Mouse (Mus musculus) ES-E14 (cell line): ENCODE results near the gene Lrrn4cl. TPM values are rescaled to one million over a fixed set of nuclear protein-coding genes. Genes with fewer than 3 reads are reported as not detected.
A peak's percentile ranks its signal among the peaks of the same experiment; 100 is the strongest.
"Not testable (repeated sequence)": the region's sequence is repeated elsewhere in the genome, so short reads cannot be mapped to it uniquely, and the experiment has no call there.

Source experiments
- DNase-seq: peaks from one replicate; pipeline ENCODE4 v3.0.0-alpha.2; 2013; ENCODE audit warnings: low read depth, low spot score
- H3K27ac ChIP-seq: 2 replicates; pipeline ENCODE4 v1.5.1; 2012; ENCODE audit warnings: low read depth, mild to moderate bottlenecking, low read length, moderate library complexity, mixed read lengths; ENCODE audit not compliant: poor library complexity, insufficient read depth, severe bottlenecking
- H3K36me3 ChIP-seq: 2 replicates; pipeline ENCODE4 v1.6.1; 2012; ENCODE audit warnings: mild to moderate bottlenecking, low read length, moderate library complexity, mixed read lengths; ENCODE audit not compliant: control insufficient read depth, poor library complexity, insufficient read depth, severe bottlenecking
- H3K4me1 ChIP-seq, 2 experiments: fragments of 150-350 bp in 1 of 2; sonication (generic) in 1 of 2; 2 replicates each; pipeline ENCODE4 v1.6.1; 2012; ENCODE audit warnings: low read length in 2 of 2, mild to moderate bottlenecking in 1 of 2, mixed read lengths in 1 of 2; ENCODE audit not compliant: control insufficient read depth in 2 of 2, insufficient read depth in 2 of 2, poor library complexity in 1 of 2
- H3K4me3 ChIP-seq, 2 experiments: fragments of 150-350 bp in 1 of 2; sonication (generic) in 1 of 2; 2 replicates each; pipeline ENCODE4 v1.5.1; 2012; ENCODE audit warnings: low read length in 2 of 2, low read depth in 1 of 2, mild to moderate bottlenecking in 1 of 2, mixed read lengths in 1 of 2; ENCODE audit not compliant: insufficient read depth in 1 of 2, poor library complexity in 1 of 2, severe bottlenecking in 1 of 2
- H3K9ac ChIP-seq: 2 replicates; pipeline ENCODE4 v1.6.1; 2012; ENCODE audit warnings: low read depth, mild to moderate bottlenecking, low read length, mixed read lengths; ENCODE audit not compliant: poor library complexity, insufficient read depth, severe bottlenecking
- H3K9me3 ChIP-seq: fragments of 150-350 bp; sonication (generic); 2 replicates; pipeline ENCODE4 v1.6.1; 2012; ENCODE audit warnings: low read depth, mild to moderate bottlenecking, low read length; ENCODE audit not compliant: control insufficient read depth, insufficient read depth
- CHD2 ChIP-seq: IDR thresholded peaks from 2 replicates; pipeline ENCODE4 v1.6.1; 2014; ENCODE audit warnings: mild to moderate bottlenecking, low read depth, low read length, inconsistent platforms
- HCFC1 ChIP-seq: IDR thresholded peaks from 2 replicates; pipeline ENCODE4 v1.6.1; 2012; ENCODE audit warnings: low read length, inconsistent platforms, borderline replicate concordance; ENCODE audit not compliant: insufficient read depth
- MAFK ChIP-seq: IDR thresholded peaks from 2 replicates; pipeline ENCODE4 v1.6.1; 2014; ENCODE audit warnings: mild to moderate bottlenecking, low read depth, low read length, inconsistent platforms; ENCODE audit not compliant: insufficient read depth
- ZC3H11A ChIP-seq: IDR thresholded peaks from 2 replicates; pipeline ENCODE4 v1.6.1; 2012; ENCODE audit warnings: low read depth, mild to moderate bottlenecking, inconsistent platforms, low read length, borderline replicate concordance
- ZNF384 ChIP-seq: IDR thresholded peaks from 2 replicates; pipeline ENCODE4 v1.6.1; 2012; ENCODE audit warnings: low read depth, low read length, inconsistent platforms
- in situ Hi-C, 2 experiments: fragments of 600-800 bp; cut with MboI; formaldehyde crosslinking; loops; one replicate each; pipeline ENCODE4 v1.15.1; 2025; ENCODE audit warnings: low sequenced_read_pairs in 2 of 2, inconsistent platforms in 1 of 2; ENCODE audit not compliant: unreplicated experiment in 2 of 2
- total RNA-seq: library from RNA; depleted of rRNA; stranded (reverse); fragments of 300-350 nt; gene quantifications from 2 replicates; pipeline ENCODE4 v1.2.3, GENCODE M21; 2012

Lrrn4cl gene
- total RNA-seq, 1 experiment, result 1.3 TPM

DNA sequence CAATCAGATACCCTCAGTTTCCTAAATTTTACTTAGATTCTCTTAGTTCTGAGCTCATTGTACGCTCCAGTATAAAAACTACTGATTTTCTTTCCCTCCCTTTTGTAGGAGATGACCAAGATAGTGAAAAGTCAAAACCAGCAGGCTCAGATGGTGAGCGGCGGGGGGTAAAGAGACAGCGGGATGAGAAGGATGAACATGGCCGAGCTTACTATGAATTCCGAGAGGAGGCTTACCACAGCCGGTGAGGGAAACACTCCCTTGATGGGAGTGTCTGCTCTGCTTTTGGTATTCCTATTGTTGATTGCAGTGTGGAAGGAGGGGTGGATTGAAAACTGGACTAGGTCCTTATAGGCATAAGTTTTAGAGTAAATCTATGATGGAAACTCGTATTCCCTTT lies 27.9 kb upstream of the Lrrn4cl start:
- peak overlapping the region in 1 of 2 experiments; percentile 28; a peak in 1 of 4 replicates for H3K4me3 ChIP-seq
- in situ Hi-C loops, result no loop called here
- peaks cover 5 to 6% of the 10 kb centered on the region in 2 experiments; a peak in 2 of 4 replicates for H3K4me1 ChIP-seq
- H3K9me3 ChIP-seq, result no peaks in the 10 kb centered on the region
- no peak for DNase-seq
- H3K36me3 ChIP-seq, result peaks cover 30% of the 10 kb centered on the region
- H3K9ac ChIP-seq, result 0 out of 2 replicates have a peak overlapping the region, but pooled peaks have one; percentile 7
- no peak overlapping the region for H3K27ac ChIP-seq
- TF ChIP-seq HCFC1 (no peak), ZC3H11A (no peak), ZNF384 (no peak), CHD2 (no peak), MAFK (no peak)

DNA sequence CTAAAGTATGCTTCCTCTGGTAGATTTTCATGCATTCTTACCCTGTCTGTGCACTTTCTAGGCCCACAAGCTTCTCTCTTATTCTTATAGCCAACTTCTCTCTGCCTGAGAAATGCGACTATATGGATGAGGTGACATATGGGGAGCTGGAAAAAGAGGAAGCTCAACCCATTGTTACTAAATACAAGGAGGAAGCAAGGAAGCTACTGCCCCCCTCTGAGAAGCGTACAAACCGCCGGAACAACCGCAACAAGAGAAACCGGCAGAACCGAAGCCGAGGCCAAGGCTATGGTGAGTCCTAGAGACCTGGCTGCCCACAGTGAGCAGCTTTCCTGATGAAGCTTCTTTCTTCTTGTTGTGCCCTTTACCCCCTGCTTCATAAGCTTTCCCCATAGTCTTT lies 20.9 kb upstream of the Lrrn4cl start, which contains the start of gene AC129217.1:
Gene AC129217.1, plus strand, starts transcription at position 114 of the 400 bp plus-strand sequence.
- no peak for DNase-seq

DNA sequence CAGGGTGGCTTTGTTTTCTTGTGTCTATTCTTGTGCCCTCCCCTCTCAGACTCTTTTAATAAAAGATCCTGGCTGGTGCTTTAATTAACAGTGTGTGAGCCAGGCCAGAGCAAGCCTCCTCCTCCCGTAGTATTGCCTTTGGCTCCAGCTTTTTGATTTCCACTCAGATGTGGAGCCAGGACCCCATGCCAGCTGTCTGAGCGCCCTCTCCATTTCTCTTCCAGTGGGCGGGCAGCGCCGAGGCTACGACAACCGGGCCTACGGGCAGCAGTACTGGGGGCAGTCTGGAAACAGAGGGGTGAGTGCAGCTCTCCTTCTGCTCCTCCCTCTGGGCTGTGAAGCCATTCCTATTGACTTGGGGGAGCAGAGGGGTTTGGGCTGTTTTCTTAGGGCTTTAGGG lies 19.9 kb upstream of the Lrrn4cl start:
- TF ChIP-seq MAFK, result no peak
- TF ChIP-seq ZC3H11A, result no peak
- TF ChIP-seq HCFC1, result no peak
- no peak for TF ChIP-seq CHD2
- TF ChIP-seq ZNF384, result no peak
- Histone ChIP-seq H3K9me3 (no peaks in the 10 kb centered on the region), H3K27ac (no peak overlapping the region), H3K4me3 (no peak overlapping the region), H3K9ac (no peak overlapping the region; the same call in 1 of the 2 replicates), H3K4me1 (peaks cover 0 to 2% of the 10 kb centered on the region in 2 experiments; a peak in 1 of 4 replicates), H3K36me3 (peaks cover 45% of the 10 kb centered on the region)
- DNase-seq, result no peak
- in situ Hi-C loops, result no loop called here

More for the DNA sequence above, 20.9 kb upstream of the Lrrn4cl start, which contains the start of gene AC129217.1:
- no peak for TF ChIP-seq CHD2
- TF ChIP-seq MAFK, result no peak
- TF ChIP-seq ZNF384, result no peak
- TF ChIP-seq ZC3H11A, result no peak
- in situ Hi-C loops, result no loop called here
- no peaks in the 10 kb centered on the region for H3K9me3 ChIP-seq
- H3K4me1 ChIP-seq, result peaks cover 0 to 7% of the 10 kb centered on the region in 2 experiments; a peak in 1 of 4 replicates
- H3K27ac ChIP-seq, result no peak within 1 kb of the TSS; the same call in 1 of the 2 replicates
- H3K36me3 ChIP-seq, result peaks cover 53% of the 10 kb centered on the region
- H3K9ac ChIP-seq, result no peak within 1 kb of the TSS
- H3K4me3 ChIP-seq, result no peak within 1 kb of the TSS

DNA sequence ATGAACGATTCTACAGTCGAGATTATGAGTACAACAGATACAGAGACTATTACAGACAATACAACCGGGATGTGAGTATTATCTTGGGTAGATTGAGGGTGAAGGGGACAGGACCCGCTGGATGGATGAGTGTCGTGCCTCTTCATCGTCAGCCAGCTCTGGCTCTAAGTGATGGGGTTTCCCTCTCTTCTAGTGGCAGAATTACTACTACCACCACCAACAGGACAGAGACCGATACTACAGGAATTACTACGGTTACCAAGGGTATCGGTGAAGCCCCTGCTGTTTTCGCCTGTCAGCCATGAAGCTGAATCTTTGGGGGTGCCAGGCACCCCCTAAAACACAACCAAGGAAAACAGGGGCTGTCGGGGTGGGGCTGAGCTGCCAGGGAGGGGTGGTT lies 19.3 kb upstream of the Lrrn4cl start:
- Histone ChIP-seq H3K4me3 (no peak overlapping the region), H3K27ac (no peak overlapping the region), H3K9ac (no peak overlapping the region), H3K36me3 (peaks cover 43% of the 10 kb centered on the region), H3K4me1 (peaks cover 0 to 2% of the 10 kb centered on the region in 2 experiments; a peak in 1 of 4 replicates), H3K9me3 (no peaks in the 10 kb centered on the region)
- TF ChIP-seq CHD2, result no peak
- no peak for TF ChIP-seq ZC3H11A
- TF ChIP-seq MAFK, result no peak
- no peak for TF ChIP-seq ZNF384
- TF ChIP-seq HCFC1, result no peak
- in situ Hi-C loops, result no loop called here
- no peak for DNase-seq

DNA sequence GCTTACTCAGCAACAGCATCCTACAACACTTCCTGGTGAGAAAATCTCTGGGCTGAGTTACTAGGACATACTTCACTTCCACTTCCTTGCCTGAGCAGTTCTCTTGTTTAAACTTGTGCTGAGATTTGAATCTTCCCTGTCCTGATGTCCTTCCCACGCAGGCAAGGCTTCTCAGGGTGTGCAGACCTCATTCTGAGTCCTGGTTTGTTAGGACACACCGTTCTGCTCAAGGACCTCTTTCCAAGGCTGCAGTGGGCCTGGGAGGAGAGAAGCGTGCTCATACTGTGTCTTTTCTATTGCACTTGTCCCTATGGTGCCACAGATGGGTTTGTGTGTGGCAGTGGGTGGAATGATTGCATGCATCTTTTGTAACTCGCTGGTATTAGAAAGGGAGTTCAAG lies 17.6 kb upstream of the Lrrn4cl start:
- Histone ChIP-seq H3K9ac (no peak overlapping the region), H3K36me3 (peaks cover 33% of the 10 kb centered on the region), H3K9me3 (no peaks in the 10 kb centered on the region), H3K4me3 (no peak overlapping the region), H3K27ac (no peak overlapping the region), H3K4me1 (peaks cover 0 to 2% of the 10 kb centered on the region in 2 experiments; a peak in 1 of 4 replicates)
- in situ Hi-C loops, result no loop called here
- no peak for TF ChIP-seq ZC3H11A
- DNase-seq, result no peak

DNA sequence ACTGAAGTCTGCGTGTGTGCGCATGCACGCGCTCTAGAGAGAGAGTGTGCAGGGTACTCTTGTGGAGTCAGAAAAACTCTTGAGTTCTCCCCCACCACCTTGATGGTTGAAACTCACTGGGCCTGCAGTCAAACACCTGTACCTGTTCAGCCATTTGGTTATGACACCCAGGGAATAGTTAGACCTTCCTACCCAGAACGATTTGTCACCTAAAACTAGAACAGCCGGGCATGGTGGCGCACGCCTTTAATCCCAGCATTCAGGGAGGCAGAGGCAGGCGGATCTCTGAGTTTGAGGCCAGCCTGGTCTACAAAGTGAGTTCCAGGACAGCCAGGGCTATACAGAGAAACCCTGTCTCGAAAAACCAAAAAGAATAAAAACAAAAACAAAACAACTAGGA lies 14.2 kb upstream of the Lrrn4cl start:
- H3K4me3 ChIP-seq, H3K9me3 ChIP-seq, DNase-seq, in situ Hi-C loops, H3K9ac ChIP-seq: not testable (repeated sequence)
- H3K27ac ChIP-seq, result peak overlapping the region; percentile 22; the same call in 1 of the 2 replicates
- peaks cover 2 to 11% of the 10 kb centered on the region in 2 experiments; a peak in 3 of 4 replicates for H3K4me1 ChIP-seq
- peaks cover 15% of the 10 kb centered on the region for H3K36me3 ChIP-seq
